Mouse (Mus musculus) olfactory bulb, adult 2 months (tissue): ENCODE measurements around the gene Sumf2. TPM values are rescaled to one million over a fixed set of nuclear protein-coding genes. Genes with fewer than 3 reads are reported as not detected.

ENCODE experiments used
- H3K27ac ChIP-seq: fragments of 200-500 bp; 2 replicates; pipeline ENCODE4 v1.5.1; 2012; ENCODE audit warnings: low read depth, low read length; ENCODE audit not compliant: insufficient read depth
- H3K4me1 ChIP-seq: fragments of 200-500 bp; 2 replicates; pipeline ENCODE4 v1.6.1; 2012; ENCODE audit warnings: low read length; ENCODE audit not compliant: control insufficient read depth, insufficient read depth
- H3K4me3 ChIP-seq: fragments of 200-500 bp; 2 replicates; pipeline ENCODE4 v1.5.1; 2012; ENCODE audit warnings: mild to moderate bottlenecking, low read depth, low read length, moderate library complexity; ENCODE audit not compliant: insufficient read depth
- CTCF ChIP-seq: fragments of 200-500 bp; IDR thresholded peaks from 2 replicates; pipeline ENCODE4 v1.5.1; 2012; ENCODE audit warnings: low read depth, mild to moderate bottlenecking, low read length, moderate library complexity; ENCODE audit not compliant: insufficient read depth
- POLR2A ChIP-seq: fragments of 200-500 bp; IDR thresholded peaks from 2 replicates; pipeline ENCODE4 v1.6.1; 2012; ENCODE audit warnings: mild to moderate bottlenecking, low read depth, low read length, moderate library complexity; ENCODE audit not compliant: insufficient read depth
- WGBS: fragments of 180-500 bp; shearing (Covaris S2); methylation state at CpG from one replicate; pipeline ENCODE4 v1.1.7; 2018; 5-methylcytosine and 5-hydroxymethylcytosine counted together
- polyA plus RNA-seq: library from polyadenylated mRNA; stranded (reverse); fragments of >200 nt; gene quantifications from 2 replicates; pipeline ENCODE4 v1.2.4, GENCODE M21; 2012; ENCODE audit warnings: low replicate concordance; ENCODE audit not compliant: missing spikeins, insufficient read depth, insufficient read length

The Sumf2 gene
- polyA plus RNA-seq, result not detected in 2 replicates

GRCm38 (mm10) chr5:129846752-129847557 is at the start of gene Sumf2:
Sumf2 (plus strand) TSS chr5:129846986.
- WGBS, result 6% methylated on average over 22 of the region's 22 CpGs
- TF ChIP-seq CTCF (no peak), POLR2A (peak; percentile 84)
- Histone ChIP-seq H3K4me1 (peaks cover 2% of the 10 kb centered on the region; the same call in 1 of the 2 replicates), H3K27ac (no peak within 1 kb of the TSS), H3K4me3 (peak within 1 kb of the TSS; percentile 72)

DNA sequence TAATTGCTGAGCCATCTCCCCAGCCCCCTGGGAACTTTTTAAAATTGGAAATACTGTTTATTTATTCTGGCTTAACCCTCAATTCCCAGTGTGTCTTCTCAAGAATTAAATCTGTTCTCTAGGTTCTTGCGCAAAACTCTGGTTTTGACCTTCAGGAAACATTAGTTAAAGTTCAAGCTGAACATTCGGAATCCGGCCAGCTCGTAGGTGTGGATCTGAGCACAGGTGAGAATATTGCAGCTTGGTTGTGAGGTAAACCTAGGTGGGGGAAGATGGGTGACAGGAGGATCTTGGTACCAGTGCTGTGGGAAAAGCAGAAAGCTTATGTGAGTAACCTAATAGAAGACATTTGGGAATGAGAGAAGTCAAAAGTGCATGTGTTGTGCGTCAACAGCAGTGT is 1.9 kb upstream of the Sumf2 start:
- Histone ChIP-seq H3K4me1 (peaks cover 2% of the 10 kb centered on the region; the same call in 1 of the 2 replicates), H3K4me3 (no peak overlapping the region), H3K27ac (no peak overlapping the region)
- WGBS, result 92% methylated on average over 5 of the region's 5 CpGs
- TF ChIP-seq CTCF, result no peak

DNA sequence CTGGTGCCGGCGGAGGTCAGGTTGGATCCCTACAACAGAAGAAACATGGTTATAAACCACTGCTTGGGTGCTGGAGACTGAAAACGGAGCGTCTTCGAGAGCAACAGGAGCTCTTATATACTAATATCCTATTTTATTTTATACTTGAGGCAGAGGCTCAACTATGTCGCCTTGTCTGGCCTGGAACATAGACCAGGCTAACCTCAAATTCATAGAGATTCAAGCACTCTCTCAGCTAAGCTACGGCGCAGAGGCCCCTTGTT is 703 bp downstream of the Sumf2 start:
- H3K4me3 ChIP-seq, result peak overlapping the region; percentile 72
- H3K27ac ChIP-seq, result no peak overlapping the region
- TF ChIP-seq POLR2A, result no peak
- TF ChIP-seq CTCF, result no peak
- WGBS, result 48% methylated on average over 8 of the region's 8 CpGs
- H3K4me1 ChIP-seq, result peaks cover 2% of the 10 kb centered on the region; the same call in 1 of the 2 replicates

GRCm38 (mm10) chr5:129855163-129855562 is 8.4 kb downstream of the Sumf2 start:
- TF ChIP-seq CTCF (no peak), POLR2A (no peak)
- H3K27ac ChIP-seq, result no peak overlapping the region
- 50% methylated on average over 5 of the region's 5 CpGs for WGBS
- no peak overlapping the region for H3K4me3 ChIP-seq
- H3K4me1 ChIP-seq, result no peaks in the 10 kb centered on the region

GRCm38 (mm10) chr5:129856414-129856813 is 9.6 kb downstream of the Sumf2 start:
- Histone ChIP-seq H3K4me3 (no peak overlapping the region), H3K27ac (no peak overlapping the region), H3K4me1 (no peaks in the 10 kb centered on the region)
- no peak for TF ChIP-seq CTCF
- TF ChIP-seq POLR2A, result no peak
- WGBS, result 85% methylated on average over 5 of the region's 5 CpGs

DNA sequence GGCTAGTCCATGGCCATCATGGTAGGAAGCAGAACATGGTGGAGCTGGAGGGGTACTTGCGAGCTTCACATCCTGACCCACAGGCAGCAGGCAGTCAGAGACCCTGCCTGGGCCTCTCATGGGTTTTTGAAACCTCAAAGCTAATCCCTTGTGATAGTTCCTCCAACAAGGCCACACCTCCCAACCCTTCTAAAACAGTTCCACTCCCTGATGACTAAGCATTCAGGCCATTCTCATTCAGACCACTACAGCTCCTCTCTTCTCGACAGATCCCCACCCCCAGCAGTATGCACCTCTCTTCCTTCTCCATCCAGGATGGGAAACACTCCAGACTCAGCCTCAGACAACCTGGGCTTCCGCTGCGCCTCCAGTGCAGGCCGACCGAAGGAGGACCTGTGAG is 15.5 kb downstream of the Sumf2 start:
- 96% methylated on average over 6 of the region's 6 CpGs for WGBS
- H3K4me3 ChIP-seq, result no peak overlapping the region
- peaks cover 5% of the 10 kb centered on the region for H3K4me1 ChIP-seq
- TF ChIP-seq POLR2A, result no peak
- TF ChIP-seq CTCF, result no peak
- no peak overlapping the region for H3K27ac ChIP-seq

GRCm38 (mm10) chr5:129864467-129864866 is 17.7 kb downstream of the Sumf2 start:
- WGBS, result 12% methylated on average over 18 of the region's 18 CpGs

DNA sequence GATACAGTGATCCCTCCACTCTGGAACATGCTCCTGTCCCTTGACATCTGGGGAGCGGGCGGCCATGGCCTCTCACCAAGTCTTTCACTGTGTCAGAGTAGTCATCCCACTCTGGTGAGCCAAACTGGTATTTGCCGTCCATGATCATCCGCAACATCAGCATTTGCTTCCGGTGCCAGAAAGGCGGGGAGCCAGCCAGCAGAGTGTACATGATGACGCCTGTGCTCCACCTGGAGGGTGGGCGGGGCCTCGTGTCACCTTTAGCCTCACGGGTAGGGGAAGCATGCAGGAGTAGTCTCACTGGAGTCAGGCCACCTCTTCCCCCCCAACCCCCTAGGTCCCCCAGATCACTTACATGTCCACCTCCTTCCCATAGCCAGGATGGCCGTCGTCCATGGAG is 19.1 kb downstream of the Sumf2 start:
- WGBS, result 89% methylated on average over 12 of the region's 12 CpGs
- Histone ChIP-seq H3K4me3 (no peak overlapping the region), H3K27ac (no peak overlapping the region), H3K4me1 (peaks cover 5% of the 10 kb centered on the region)
- no peak for TF ChIP-seq CTCF
- TF ChIP-seq POLR2A, result no peak

More at GRCm38 (mm10) chr5:129864467-129864866, 17.7 kb downstream of the Sumf2 start:
- TF ChIP-seq CTCF, result peak; percentile 20; the same call in 1 of the 2 replicates
- no peak for TF ChIP-seq POLR2A
- Histone ChIP-seq H3K27ac (no peak overlapping the region), H3K4me1 (peaks cover 5% of the 10 kb centered on the region), H3K4me3 (no peak overlapping the region)

DNA sequence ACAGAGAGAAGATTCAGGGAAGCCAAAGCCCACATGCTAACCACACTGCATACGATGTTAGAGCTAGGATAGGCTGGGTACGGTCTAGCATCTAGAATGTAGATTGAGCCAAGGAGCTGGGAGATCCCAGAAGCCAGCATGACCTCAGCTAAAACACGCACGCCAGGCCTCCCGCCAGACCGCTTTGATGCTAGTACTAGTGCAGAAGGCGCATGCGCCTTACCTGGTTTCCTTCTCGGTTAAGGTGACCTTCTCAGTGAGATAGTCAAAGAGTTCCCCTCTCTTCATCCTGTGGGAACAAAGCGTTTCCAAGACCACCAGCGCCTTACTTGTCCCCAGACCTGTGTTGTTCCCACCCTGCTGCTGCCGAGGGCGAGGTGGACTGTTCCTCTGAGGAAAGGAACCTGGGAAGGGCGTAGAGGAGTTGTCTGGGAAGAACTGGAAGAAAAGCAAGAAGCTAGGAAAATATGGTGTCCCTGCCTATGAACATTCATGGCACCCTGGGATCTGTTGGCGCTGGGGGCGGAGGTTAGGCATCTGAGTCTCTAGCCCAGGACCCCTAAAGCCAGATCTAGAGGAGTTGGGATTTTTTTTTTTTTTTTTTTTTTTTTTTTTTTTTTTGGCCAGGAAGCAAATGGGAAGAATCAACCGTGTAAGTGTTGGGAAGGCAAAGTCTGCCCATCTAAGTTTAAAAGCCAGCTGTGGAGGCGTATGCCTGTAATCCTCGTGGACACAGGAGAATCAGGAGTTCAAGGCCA is 22.6 kb downstream of the Sumf2 start:
- 90% methylated on average over 19 of the region's 19 CpGs for WGBS
- H3K4me1 ChIP-seq, result peaks cover 2% of the 10 kb centered on the region
- no peak overlapping the region for H3K27ac ChIP-seq
- H3K4me3 ChIP-seq, result no peak overlapping the region
- TF ChIP-seq CTCF (no peak), POLR2A (no peak)
